Mouse (Mus musculus): ENCODE results near the gene Lrp5. TPM values are rescaled to one million over a fixed set of nuclear protein-coding genes. Genes with fewer than 3 reads are reported as not detected.

Gene Lrp5
- polyA plus RNA-seq, 1 experiment from 2014 or later: 2.3 TPM

- ATAC-seq (replicated peaks): no peak
- WGBS: 72% methylated on average over 5 of the region's 5 CpGs
- Histone ChIP-seq H3K9ac (replicated peaks) (no peak overlapping the region), H3K27ac (replicated peaks) (no peak overlapping the region), H3K9me3 (no peaks in the 10 kb centered on the region), H3K4me2 (replicated peaks) (no peak overlapping the region), H3K36me3 (peaks cover 20% of the 10 kb centered on the region), H3K27me3 (no peaks in the 10 kb centered on the region), H3K4me1 (no peaks in the 10 kb centered on the region), H3K4me3 (no peak overlapping the region)
These were observed 62.5 kb downstream of the Lrp5 start for GRCm38 (mm10) chr19:3623824-3624223.

- H3K36me3 ChIP-seq: peaks cover 26% of the 10 kb centered on the region
- WGBS: 98% methylated on average over 4 of the region's 4 CpGs
- no peak for ATAC-seq (replicated peaks)
- no peak overlapping the region for H3K4me3 ChIP-seq
- H3K4me2 ChIP-seq (replicated peaks): no peak overlapping the region
- no peak overlapping the region for H3K27ac ChIP-seq (replicated peaks)
- no peaks in the 10 kb centered on the region for H3K4me1 ChIP-seq
- no peaks in the 10 kb centered on the region for H3K27me3 ChIP-seq
- H3K9me3 ChIP-seq: no peaks in the 10 kb centered on the region
- H3K9ac ChIP-seq (replicated peaks): no peak overlapping the region
These were observed 63.1 kb downstream of the Lrp5 start for GRCm38 (mm10) chr19:3623294-3623693.

- Histone ChIP-seq H3K27ac (replicated peaks) (no peak overlapping the region), H3K4me1 (no peaks in the 10 kb centered on the region), H3K9ac (replicated peaks) (no peak overlapping the region), H3K4me3 (no peak overlapping the region), H3K9me3 (no peaks in the 10 kb centered on the region), H3K36me3 (peaks cover 26% of the 10 kb centered on the region), H3K27me3 (no peaks in the 10 kb centered on the region), H3K4me2 (replicated peaks) (no peak overlapping the region)
- ATAC-seq (replicated peaks): no peak
- 94% methylated on average over 10 of the region's 10 CpGs for WGBS
These were observed 65.5 kb downstream of the Lrp5 start for GRCm38 (mm10) chr19:3620871-3621270.

- Histone ChIP-seq H3K4me1 (no peaks in the 10 kb centered on the region), H3K9ac (replicated peaks) (no peak overlapping the region), H3K4me2 (replicated peaks) (no peak overlapping the region), H3K4me3 (no peak overlapping the region), H3K9me3 (no peaks in the 10 kb centered on the region), H3K27me3 (no peaks in the 10 kb centered on the region), H3K27ac (replicated peaks) (no peak overlapping the region), H3K36me3 (peaks cover 26% of the 10 kb centered on the region)
- WGBS: 90% methylated on average over 2 of the region's 2 CpGs
- ATAC-seq (replicated peaks): no peak
These were observed 67.0 kb downstream of the Lrp5 start for GRCm38 (mm10) chr19:3619359-3619758.

- no peak overlapping the region for H3K9ac ChIP-seq (replicated peaks)
- no peaks in the 10 kb centered on the region for H3K27me3 ChIP-seq
- H3K4me2 ChIP-seq (replicated peaks): no peak overlapping the region
- 92% methylated on average over 10 of the region's 10 CpGs for WGBS
- H3K36me3 ChIP-seq: peaks cover 11% of the 10 kb centered on the region
- ATAC-seq (replicated peaks): no peak
- no peak overlapping the region for H3K27ac ChIP-seq (replicated peaks)
- H3K4me1 ChIP-seq: no peaks in the 10 kb centered on the region
- H3K4me3 ChIP-seq: no peak overlapping the region
- no peaks in the 10 kb centered on the region for H3K9me3 ChIP-seq
These were observed 72.4 kb downstream of the Lrp5 start for GRCm38 (mm10) chr19:3613991-3614390.

- 91% methylated on average over 4 of the region's 4 CpGs for WGBS
- H3K9me3 ChIP-seq: no peaks in the 10 kb centered on the region
- H3K4me2 ChIP-seq (replicated peaks): no peak overlapping the region
- H3K4me1 ChIP-seq: no peaks in the 10 kb centered on the region
- no peaks in the 10 kb centered on the region for H3K27me3 ChIP-seq
- no peak for ATAC-seq (replicated peaks)
- H3K36me3 ChIP-seq: peaks cover 4% of the 10 kb centered on the region; the same call in 1 of the 2 replicates
- no peak overlapping the region for H3K27ac ChIP-seq (replicated peaks)
- H3K9ac ChIP-seq (replicated peaks): no peak overlapping the region
- no peak overlapping the region for H3K4me3 ChIP-seq
These were observed 73.7 kb downstream of the Lrp5 start for GRCm38 (mm10) chr19:3612534-3613273.

- H3K36me3 ChIP-seq: peaks cover 4% of the 10 kb centered on the region; the same call in 1 of the 2 replicates
- no peak overlapping the region for H3K4me3 ChIP-seq
- no peaks in the 10 kb centered on the region for H3K9me3 ChIP-seq
- ATAC-seq (replicated peaks): no peak
- H3K27ac ChIP-seq (replicated peaks): no peak overlapping the region
- H3K9ac ChIP-seq (replicated peaks): no peak overlapping the region
- H3K27me3 ChIP-seq: no peaks in the 10 kb centered on the region
- no peak overlapping the region for H3K4me2 ChIP-seq (replicated peaks)
- 91% methylated on average over 8 of the region's 8 CpGs for WGBS
- no peaks in the 10 kb centered on the region for H3K4me1 ChIP-seq
These were observed 74.6 kb downstream of the Lrp5 start for GRCm38 (mm10) chr19:3611730-3612129.

GRCm38 (mm10) chr19:3610886-3611285, 75.5 kb downstream of the Lrp5 start:
- Histone ChIP-seq H3K36me3 (peaks cover 4% of the 10 kb centered on the region; the same call in 1 of the 2 replicates), H3K27me3 (no peaks in the 10 kb centered on the region), H3K4me3 (no peak overlapping the region), H3K9me3 (no peaks in the 10 kb centered on the region), H3K4me2 (replicated peaks) (no peak overlapping the region), H3K4me1 (no peaks in the 10 kb centered on the region), H3K9ac (replicated peaks) (no peak overlapping the region), H3K27ac (replicated peaks) (no peak overlapping the region)
- WGBS: 97% methylated on average over 2 of the region's 2 CpGs
- no peak for ATAC-seq (replicated peaks)

- Histone ChIP-seq H3K27me3 (no peaks in the 10 kb centered on the region), H3K4me3 (no peak overlapping the region), H3K4me1 (no peaks in the 10 kb centered on the region), H3K27ac (replicated peaks) (no peak overlapping the region), H3K36me3 (peaks cover 4% of the 10 kb centered on the region; the same call in 1 of the 2 replicates), H3K4me2 (replicated peaks) (no peak overlapping the region), H3K9me3 (no peaks in the 10 kb centered on the region), H3K9ac (replicated peaks) (no peak overlapping the region)
- WGBS: 93% methylated on average over 10 of the region's 10 CpGs
- no peak for ATAC-seq (replicated peaks)
These were observed 76.5 kb downstream of the Lrp5 start for GRCm38 (mm10) chr19:3609826-3610225.

GRCm38 (mm10) chr19:3594316-3594715, 92.0 kb downstream of the Lrp5 start:
- H3K27ac ChIP-seq (replicated peaks): no peak overlapping the region
- H3K4me1 ChIP-seq: no peaks in the 10 kb centered on the region
- H3K4me3 ChIP-seq: no peak overlapping the region
- no peak for ATAC-seq (replicated peaks)
- H3K9me3 ChIP-seq: no peaks in the 10 kb centered on the region
- H3K27me3 ChIP-seq: no peaks in the 10 kb centered on the region
- H3K4me2 ChIP-seq (replicated peaks): no peak overlapping the region
- 0 out of 2 replicates have a peak, but pooled peaks cover 10% of the 10 kb centered on the region for H3K36me3 ChIP-seq
- 93% methylated on average over 5 of the region's 5 CpGs for WGBS
- no peak overlapping the region for H3K9ac ChIP-seq (replicated peaks)

- H3K36me3 ChIP-seq: 0 out of 2 replicates have a peak, but pooled peaks cover 10% of the 10 kb centered on the region
These were observed 92.8 kb downstream of the Lrp5 start for GRCm38 (mm10) chr19:3593379-3594055.

GRCm38 (mm10) chr19:3589968-3590367, 96.4 kb downstream of the Lrp5 start:
- Histone ChIP-seq H3K4me3 (no peak overlapping the region), H3K27ac (replicated peaks) (no peak overlapping the region), H3K27me3 (no peaks in the 10 kb centered on the region), H3K36me3 (0 out of 2 replicates have a peak, but pooled peaks cover 14% of the 10 kb centered on the region), H3K9ac (replicated peaks) (no peak overlapping the region), H3K4me1 (no peaks in the 10 kb centered on the region), H3K4me2 (replicated peaks) (no peak overlapping the region), H3K9me3 (no peaks in the 10 kb centered on the region)
- ATAC-seq (replicated peaks): no peak
- WGBS: 95% methylated on average over 4 of the region's 4 CpGs

More at GRCm38 (mm10) chr19:3593379-3594055, 92.8 kb downstream of the Lrp5 start:
- H3K4me2 ChIP-seq (replicated peaks): no peak overlapping the region
- no peaks in the 10 kb centered on the region for H3K27me3 ChIP-seq
- 91% methylated on average over 7 of the region's 7 CpGs for WGBS
- ATAC-seq (replicated peaks): no peak
- no peak overlapping the region for H3K9ac ChIP-seq (replicated peaks)
- no peak overlapping the region for H3K4me3 ChIP-seq
- no peaks in the 10 kb centered on the region for H3K4me1 ChIP-seq
- H3K27ac ChIP-seq (replicated peaks): no peak overlapping the region
- no peaks in the 10 kb centered on the region for H3K9me3 ChIP-seq

All from forebrain, embryonic 15.5 days (tissue).